Mouse (Mus musculus) heart, postnatal 0 days (tissue): ENCODE measurements around the gene Bbs1. TPM values are rescaled to one million over a fixed set of nuclear protein-coding genes. Genes with fewer than 3 reads are reported as not detected.

ENCODE experiments used
- ATAC-seq: fragments of 200-750 bp; cut with Nextera tagmentation; 2 replicates; pipeline ENCODE4 v1.8.0; 2017; ENCODE audit warnings: low read depth, moderate number of reproducible peaks, moderate library complexity; ENCODE audit not compliant: insufficient read depth
- DNase-seq: peaks from one replicate; pipeline ENCODE4 v3.0.0-alpha.2; 2016; ENCODE audit warnings: low spot score
- H3K27ac ChIP-seq: fragments of 300-500 bp; sonication (generic); 2 replicates; pipeline ENCODE4 v1.5.1; 2014; ENCODE audit warnings: low read depth, mild to moderate bottlenecking
- H3K27me3 ChIP-seq: fragments of 300-500 bp; sonication (generic); 2 replicates; pipeline ENCODE4 v1.6.1; 2014; ENCODE audit warnings: low read length, mixed read lengths; ENCODE audit not compliant: control insufficient read depth, insufficient read depth
- H3K36me3 ChIP-seq: fragments of 300-500 bp; sonication (generic); replicated peaks from 2 replicates; pipeline ENCODE4 v1.6.1; 2014; ENCODE audit warnings: low read length, mixed read lengths; ENCODE audit not compliant: control insufficient read depth, insufficient read depth
- H3K4me1 ChIP-seq: fragments of 300-500 bp; sonication (generic); 2 replicates; pipeline ENCODE4 v1.6.1; 2014; ENCODE audit warnings: antibody characterized with exemption; ENCODE audit not compliant: control insufficient read depth, insufficient read depth
- H3K4me2 ChIP-seq: fragments of 300-500 bp; sonication (generic); 2 replicates; pipeline ENCODE4 v1.6.1; 2014; ENCODE audit warnings: low read depth, mild to moderate bottlenecking, low read length, moderate library complexity
- H3K4me3 ChIP-seq: fragments of 300-500 bp; sonication (generic); 2 replicates; pipeline ENCODE4 v1.5.1; 2014; ENCODE audit warnings: low read depth, low read length
- H3K9ac ChIP-seq: fragments of 300-500 bp; sonication (generic); replicated peaks from 2 replicates; pipeline ENCODE4 v1.6.1; 2014; ENCODE audit warnings: low read depth, low read length, mixed read lengths
- H3K9me3 ChIP-seq: fragments of 300-500 bp; sonication (generic); replicated peaks from 2 replicates; pipeline ENCODE4 v1.6.1; 2016; ENCODE audit warnings: low read length; ENCODE audit not compliant: control insufficient read depth
- CTCF ChIP-seq: IDR thresholded peaks from 2 replicates; pipeline ENCODE4 v1.5.1; 2016; ENCODE audit warnings: antibody characterized with exemption, control low read depth, low read depth
- EP300 ChIP-seq: IDR thresholded peaks from 2 replicates; pipeline ENCODE4 v1.6.1; 2016; ENCODE audit warnings: antibody characterized with exemption, low read depth
- WGBS: fragments of 180-500 bp; shearing (Covaris S2); extraction: QIAGEN DNeasy Blood & Tissue Kit; methylation state at CpG from one replicate; pipeline ENCODE4 v1.1.7; 2014; 5-methylcytosine and 5-hydroxymethylcytosine counted together
- polyA plus RNA-seq: library from polyadenylated mRNA; unstranded; fragments of >200 nt; fragmentation: Nextera tagmentation; extraction: Ambion mirVana; gene quantifications from 2 replicates; pipeline ENCODE4 v1.2.1, GENCODE M21; 2015
- total RNA-seq: library from RNA; depleted of rRNA; stranded (reverse); fragments of >200 nt; gene quantifications from 2 replicates; pipeline ENCODE4 v1.2.3, GENCODE M21; 2014; ENCODE audit warnings: low replicate concordance

Bbs1 gene
- total and polyA plus RNA-seq, 2 experiments from 2014 or later, result 1.4 to 5.4 TPM

DNA sequence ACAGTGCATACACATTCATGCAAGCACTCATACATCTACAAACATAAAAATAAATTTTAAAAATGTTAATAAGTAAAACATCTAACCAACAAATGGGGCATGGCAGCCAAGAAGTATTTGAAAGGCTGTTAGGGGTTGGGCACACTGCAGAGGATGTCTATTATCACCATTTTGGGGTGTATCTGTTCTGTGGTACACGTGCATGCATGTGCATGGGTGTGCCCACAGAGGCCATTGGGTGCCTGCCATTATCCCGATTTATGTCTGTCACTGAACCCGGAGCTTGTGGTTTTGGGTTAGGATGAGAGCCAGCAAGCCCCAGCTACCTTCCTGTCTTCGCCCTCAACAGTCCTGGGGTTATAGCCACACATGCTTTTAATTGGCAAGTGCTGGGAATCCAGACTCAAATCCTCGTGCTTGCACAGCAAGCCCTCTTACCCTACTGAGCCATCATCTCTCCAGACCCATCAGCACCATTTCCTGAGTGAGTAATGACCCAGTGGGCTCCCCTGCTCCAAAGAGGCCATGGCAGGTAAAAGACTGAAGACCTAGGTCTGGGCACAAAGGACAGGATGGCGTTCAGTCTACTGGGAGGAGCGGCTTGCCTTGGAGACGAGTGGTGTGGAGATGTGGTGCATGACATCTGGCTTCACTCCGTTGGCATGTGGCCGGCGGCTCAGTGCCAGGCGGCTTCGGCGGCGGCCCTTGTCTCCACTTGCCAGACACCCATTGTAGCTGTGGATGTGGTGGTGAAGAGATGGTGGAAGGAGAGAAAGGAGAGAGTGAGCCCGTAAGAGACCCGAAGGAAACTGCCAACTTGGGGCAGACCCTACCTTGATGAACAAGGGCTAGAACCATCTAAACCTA, 31.2 kb upstream of the Bbs1 start:
- Histone ChIP-seq H3K36me3 (no peaks in the 10 kb centered on the region), H3K27me3 (peaks cover 20% of the 10 kb centered on the region), H3K4me1 (peaks cover 4% of the 10 kb centered on the region; the same call in 1 of the 2 replicates), H3K27ac (no peak overlapping the region), H3K4me2 (no peak overlapping the region), H3K4me3 (no peak overlapping the region), H3K9ac (no peak overlapping the region), H3K9me3 (no peaks in the 10 kb centered on the region)
- ATAC-seq (no peak), DNase-seq (no peak)
- WGBS, result 80% methylated on average over 17 of the region's 17 CpGs
- TF ChIP-seq EP300 (no peak), CTCF (no peak)

- Histone ChIP-seq H3K4me2 (no peak overlapping the region), H3K4me1 (no peaks in the 10 kb centered on the region), H3K4me3 (no peak overlapping the region), H3K9me3 (no peaks in the 10 kb centered on the region), H3K27me3 (peaks cover 15% of the 10 kb centered on the region; the same call in 1 of the 2 replicates), H3K9ac (no peak overlapping the region), H3K36me3 (no peaks in the 10 kb centered on the region), H3K27ac (no peak overlapping the region)
- ATAC-seq (no peak), DNase-seq (no peak)
- TF ChIP-seq CTCF (no peak), EP300 (no peak)
- WGBS, result 52% methylated on average over 2 of the region's 2 CpGs
These were observed 30.5 kb upstream of the Bbs1 start for GRCm38 (mm10) chr19:4936896-4937295.

DNA sequence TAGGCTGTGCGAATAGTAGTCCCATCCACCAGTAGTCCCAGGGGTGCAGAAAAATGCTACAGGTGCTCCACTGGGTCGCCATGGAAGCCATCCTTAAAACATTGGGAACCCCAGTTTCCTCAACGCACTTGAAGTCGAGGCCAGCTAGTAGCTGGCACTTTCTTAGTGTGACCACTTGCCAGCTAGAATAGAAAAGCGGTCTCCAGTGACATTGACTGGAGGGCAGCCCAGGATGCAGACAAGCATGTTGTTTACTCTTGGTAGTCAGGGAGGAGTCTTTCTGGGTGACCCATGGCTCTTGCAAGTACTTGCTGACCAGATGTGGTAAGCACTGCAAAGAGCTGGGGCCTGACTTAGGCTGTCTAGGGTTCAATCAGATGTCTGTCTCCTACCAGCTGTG, 22.4 kb upstream of the Bbs1 start:
- Histone ChIP-seq H3K9me3 (no peaks in the 10 kb centered on the region), H3K9ac (peak overlapping the region; percentile 53; the same call in 1 of the 2 replicates), H3K36me3 (peaks cover 16% of the 10 kb centered on the region; the same call in 1 of the 2 replicates), H3K4me3 (peak overlapping the region; percentile 75), H3K27ac (no peak overlapping the region), H3K27me3 (no peaks in the 10 kb centered on the region), H3K4me2 (peak overlapping the region; percentile 68; the same call in 1 of the 2 replicates), H3K4me1 (peaks cover 13% of the 10 kb centered on the region)
- TF ChIP-seq CTCF, result no peak
- DNase-seq (no peak), ATAC-seq (no peak)
- 57% methylated on average over 5 of the region's 5 CpGs for WGBS

DNA sequence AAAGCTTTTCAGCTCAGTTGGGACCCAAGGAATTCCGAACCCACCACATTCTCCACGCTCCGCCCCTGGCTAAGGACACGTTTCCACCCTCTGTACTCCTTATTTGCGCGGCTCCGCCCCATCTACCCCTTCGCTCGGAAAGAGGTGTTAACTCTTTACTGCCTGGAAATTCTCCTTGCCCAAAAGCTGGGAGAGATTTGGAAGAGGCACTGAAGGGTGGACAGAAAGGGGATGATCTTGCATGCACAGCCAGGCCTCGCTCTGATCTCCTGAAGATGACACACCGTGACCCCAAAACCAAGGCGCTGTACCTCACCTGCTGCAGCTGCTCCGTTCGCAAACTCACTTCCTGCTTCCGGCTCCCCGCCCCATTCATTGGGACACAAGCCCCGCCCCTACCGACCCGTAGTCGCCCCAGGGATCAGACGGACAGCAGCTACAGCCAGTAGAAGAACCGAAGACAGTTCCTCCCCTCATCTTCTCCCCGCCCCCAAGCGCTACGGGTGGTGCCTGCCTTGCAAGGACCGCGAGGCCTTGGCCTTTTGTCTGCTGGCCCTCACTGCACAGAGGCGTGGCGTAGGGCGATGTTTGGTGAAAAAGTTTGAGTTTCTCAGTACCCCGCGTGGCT, 21.6 kb upstream of the Bbs1 start, which contains the start of gene Dpp3:
Gene Dpp3, minus strand, starts transcription at position 384 of the 628 bp plus-strand sequence.
- DNase-seq, result peak; percentile 97
- TF ChIP-seq CTCF (no peak), EP300 (no peak)

GRCm38 (mm10) chr19:4925121-4925860, 18.9 kb upstream of the Bbs1 start:
- DNase-seq (no peak), ATAC-seq (no peak)
- Histone ChIP-seq H3K9ac (no peak overlapping the region), H3K9me3 (no peaks in the 10 kb centered on the region), H3K36me3 (peaks cover 51% of the 10 kb centered on the region), H3K4me3 (no peak overlapping the region), H3K4me2 (no peak overlapping the region), H3K4me1 (peaks cover 13% of the 10 kb centered on the region), H3K27me3 (no peaks in the 10 kb centered on the region), H3K27ac (no peak overlapping the region)
- TF ChIP-seq EP300, result no peak
- TF ChIP-seq CTCF, result no peak
- WGBS, result 92% methylated on average over 11 of the region's 11 CpGs

More for the DNA sequence above, 21.6 kb upstream of the Bbs1 start, which contains the start of gene Dpp3:
- peak within 1 kb of the TSS; percentile 68 for H3K4me2 ChIP-seq
- peak within 1 kb of the TSS; percentile 53 for H3K9ac ChIP-seq
- under 1% methylated on average over 32 of the region's 32 CpGs for WGBS
- H3K4me1 ChIP-seq, result peaks cover 13% of the 10 kb centered on the region
- H3K36me3 ChIP-seq, result peaks cover 23% of the 10 kb centered on the region
- peak within 1 kb of the TSS; percentile 44 for H3K27ac ChIP-seq
- peak; percentile 99 for ATAC-seq
- H3K27me3 ChIP-seq, result no peaks in the 10 kb centered on the region
- peak within 1 kb of the TSS; percentile 75 for H3K4me3 ChIP-seq
- no peaks in the 10 kb centered on the region for H3K9me3 ChIP-seq
